Mouse (Mus musculus): ENCODE measurements around the gene Kat14.

- TF ChIP-seq CTCF (IDR thresholded peaks at IDR 0.05; ENCODE audit: extremely low read depth, insufficient read depth, insufficient read length, insufficient replicate concordance) (no peak), POLR2A (IDR thresholded peaks at IDR 0.05; ENCODE audit: low read depth, low read length) (no peak)
These were observed 45.9 kb downstream of the Kat14 start for GRCm38 (mm10) chr2:144414646-144415045.

All from spleen, adult 2 months (tissue).